Mouse (Mus musculus) frontal cortex, postnatal 36 days (tissue): ENCODE data around the gene Car14.
A peak's percentile ranks its signal among the peaks of the same experiment; 100 is the strongest.

Experiments used
- DNase-seq, 2 experiments: peaks; one replicate each; pipeline ENCODE4 v3.0.0; 2022; ENCODE audit warnings: low spot score in 2 of 2

The Car14 gene

DNA sequence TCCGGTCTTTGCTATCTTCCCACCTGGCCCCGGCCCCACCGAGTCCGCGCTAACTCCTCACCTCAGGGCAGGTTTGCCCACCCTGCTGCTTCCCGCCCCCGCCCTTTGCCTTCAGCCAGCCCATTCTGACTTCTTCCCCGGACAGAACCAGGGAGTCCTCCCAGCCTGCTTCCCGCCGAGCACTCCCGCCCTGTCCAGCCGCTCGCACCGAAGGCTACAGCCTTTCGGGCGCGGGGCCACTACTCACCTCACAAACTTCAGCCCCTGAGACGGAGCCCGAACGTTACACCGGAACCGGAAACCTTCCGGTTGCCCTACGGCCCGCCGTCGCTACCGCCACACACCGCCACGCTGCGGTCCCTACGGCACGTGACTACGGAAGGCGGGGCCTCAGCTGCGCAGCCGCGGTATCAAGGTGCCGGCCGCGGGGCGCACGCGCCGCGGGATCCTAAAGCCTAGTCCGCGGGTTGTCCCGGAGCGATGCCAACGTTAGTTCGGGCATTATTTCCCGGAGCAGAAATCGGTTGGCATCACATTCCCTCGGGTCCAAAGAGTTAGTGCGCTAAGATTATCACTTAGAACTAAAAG lies 48.9 kb downstream of the Car14 start, which contains the start of gene Prpf3:
TSS of gene Prpf3 (minus strand) at position 384 of the 588 bp plus-strand sequence.
- DNase-seq: peak; percentile 95 to 96

DNA sequence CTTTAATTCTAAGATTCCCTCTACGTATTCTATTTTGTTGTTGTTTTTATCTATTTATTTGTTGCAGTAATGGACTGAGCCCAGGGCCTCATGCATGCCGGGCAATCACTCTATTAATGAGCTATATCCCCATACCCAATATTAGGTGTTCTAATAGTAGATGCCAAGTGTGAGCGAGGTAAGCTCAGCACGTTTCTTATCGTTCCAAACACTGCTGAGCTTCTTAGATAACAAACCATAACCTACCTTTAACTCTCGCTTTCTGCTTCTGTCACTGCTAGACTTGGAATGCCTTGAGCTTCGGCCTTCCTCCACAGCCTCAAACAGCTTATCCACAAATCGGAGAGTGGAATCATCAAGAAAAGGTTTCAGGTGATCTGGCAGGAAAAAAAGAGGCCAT lies 53.2 kb downstream of the Car14 start:
- DNase-seq: no peak

DNA sequence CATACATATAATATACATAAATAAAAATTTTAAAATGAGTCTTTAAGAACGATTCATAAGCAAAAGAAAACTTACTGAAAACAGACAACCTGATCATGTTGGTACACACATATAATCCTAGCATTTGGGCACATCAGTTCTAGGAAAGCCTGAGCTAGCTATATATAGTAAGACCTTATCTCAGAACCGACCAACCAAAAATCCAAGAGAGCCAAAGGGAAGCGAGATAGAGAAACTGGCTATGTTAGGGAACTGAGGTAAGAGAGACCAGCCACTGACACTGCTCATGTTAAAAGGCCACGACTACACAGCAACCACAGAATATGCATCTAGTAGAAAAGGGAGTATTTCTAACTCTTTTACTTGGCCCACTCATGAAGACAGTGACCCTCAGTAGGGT lies 53.9 kb downstream of the Car14 start:
- DNase-seq: no peak
